Mouse (Mus musculus) yolk sac, embryonic 10.5 days (tissue): ENCODE data around the gene Haspin.

Experiments
- DNase-seq: peaks from one replicate; pipeline ENCODE4 v3.0.0-alpha.2; 2017; ENCODE audit warnings: low spot score

Gene Haspin

GRCm38 (mm10) chr11:73137591-73138501 lies at the start of gene Haspin:
Gene Haspin (minus strand): TSS chr11:73138294.
- peak; percentile 89 for DNase-seq

- no peak for DNase-seq
Observed at GRCm38 (mm10) chr11:73187231-73187630, 49.1 kb upstream of the Haspin start.

DNA sequence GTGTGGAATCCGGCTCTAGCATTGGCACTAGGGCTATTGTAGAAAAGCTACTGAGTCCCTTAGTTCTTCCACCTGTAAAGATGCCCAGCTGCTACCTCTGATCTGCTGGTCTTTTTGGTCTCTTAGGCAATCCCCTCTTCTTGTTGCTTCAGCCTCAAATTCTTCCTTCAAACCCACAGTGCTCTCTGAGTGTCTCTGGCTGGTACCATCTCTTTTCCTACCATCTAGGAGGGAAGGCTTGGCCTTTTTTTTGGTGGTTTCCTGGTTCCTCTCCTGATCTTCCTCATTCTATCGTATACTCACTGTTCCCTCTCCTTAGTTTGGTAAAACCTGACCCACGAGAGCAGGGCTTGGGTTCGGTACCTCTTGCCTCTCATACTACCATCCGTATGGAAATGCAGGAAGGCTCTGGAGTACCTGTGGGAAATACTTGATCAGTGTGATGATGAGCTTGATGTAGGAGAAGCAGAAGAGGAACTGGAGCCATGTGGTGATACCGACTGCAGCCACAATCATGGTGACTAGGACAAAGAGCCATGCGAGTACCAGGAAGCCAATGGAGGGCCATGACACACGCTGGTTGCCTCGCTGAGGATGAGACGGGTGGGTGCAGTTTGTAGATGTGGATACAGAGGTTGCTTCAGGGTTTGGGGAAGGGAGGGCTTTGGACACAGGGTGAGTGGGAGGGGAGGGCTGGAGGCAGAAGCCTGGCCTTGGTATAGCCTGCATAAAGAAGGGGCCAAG lies 48.0 kb upstream of the Haspin start:
- no peak for DNase-seq

DNA sequence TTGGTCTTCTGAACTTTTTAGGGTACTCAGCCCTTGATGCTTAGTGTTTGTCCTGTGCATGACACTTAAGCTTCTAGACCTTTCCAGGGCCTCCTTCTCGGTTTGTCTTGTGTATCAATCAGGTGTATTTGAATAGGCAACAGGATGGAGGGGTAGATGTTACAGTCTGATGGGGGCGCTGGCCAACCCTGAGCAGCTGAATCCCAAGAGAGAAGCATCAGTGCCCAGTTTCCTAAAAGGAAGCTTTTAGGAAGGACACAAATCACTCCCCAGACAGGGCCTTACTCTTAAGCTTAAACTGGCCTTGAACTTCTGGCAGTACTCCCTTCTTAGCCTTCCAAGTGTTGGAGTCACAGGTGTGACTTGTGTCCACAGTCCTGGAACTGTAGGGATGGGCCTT lies 39.8 kb upstream of the Haspin start:
- DNase-seq = no peak

DNA sequence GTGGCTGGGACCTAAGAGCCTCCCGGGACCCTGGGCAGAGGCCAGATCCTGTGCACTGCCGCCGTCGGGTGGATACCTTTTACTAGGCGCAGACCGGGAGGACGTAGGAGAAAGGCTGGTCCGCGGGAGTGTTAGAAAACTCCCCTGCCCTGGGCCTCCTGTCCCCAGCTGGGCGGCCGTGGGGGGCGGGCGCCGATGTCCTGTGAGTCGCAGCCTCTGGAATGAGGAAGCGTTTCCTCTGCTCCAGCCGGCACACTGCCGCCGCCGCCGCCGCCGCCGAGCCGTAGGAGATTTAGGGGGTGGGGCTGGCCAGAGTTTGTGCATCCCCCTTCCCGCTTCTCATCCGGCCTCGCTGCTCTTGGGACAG lies 39.4 kb upstream of the Haspin start:
- peak; percentile 86 for DNase-seq

- peak; percentile 96 for DNase-seq
Observed at GRCm38 (mm10) chr11:73176608-73177508, 38.8 kb upstream of the Haspin start, which contains the start of the genes Emc6 and Tax1bp3. Gene Emc6 (minus strand): TSS chr11:73177037. Gene Tax1bp3 (plus strand): TSS chr11:73177083.

- DNase-seq = no peak
Observed at GRCm38 (mm10) chr11:73176186-73176585, 38.1 kb upstream of the Haspin start.

GRCm38 (mm10) chr11:73175612-73176011 lies 37.5 kb upstream of the Haspin start:
- DNase-seq = peak; percentile 88

- no peak for DNase-seq
Observed at GRCm38 (mm10) chr11:73172186-73172585, 34.1 kb upstream of the Haspin start.

GRCm38 (mm10) chr11:73169231-73169630 lies 31.1 kb upstream of the Haspin start:
- DNase-seq = peak; percentile 38

GRCm38 (mm10) chr11:73168576-73168975 lies 30.5 kb upstream of the Haspin start:
- DNase-seq = no peak

DNA sequence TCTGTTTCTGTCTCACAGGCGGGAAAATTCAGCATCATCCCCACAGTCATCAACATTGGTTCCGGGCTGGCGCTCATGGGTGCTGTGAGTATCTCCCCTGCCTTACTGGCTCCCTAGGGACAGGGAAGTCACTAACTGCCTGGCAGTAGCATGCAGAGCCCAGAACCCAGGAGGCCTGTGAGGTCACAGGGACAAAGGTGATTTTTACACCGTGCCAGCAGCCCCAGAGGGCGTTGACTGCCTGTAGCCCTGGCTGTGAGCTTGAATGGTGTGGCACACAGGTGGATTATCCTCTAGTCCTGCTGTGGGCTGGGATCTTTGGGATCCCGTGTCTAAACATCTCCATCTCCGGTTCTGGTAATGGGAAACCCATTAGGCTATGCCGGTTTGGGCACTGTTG lies 30.0 kb upstream of the Haspin start:
- DNase-seq = no peak

DNA sequence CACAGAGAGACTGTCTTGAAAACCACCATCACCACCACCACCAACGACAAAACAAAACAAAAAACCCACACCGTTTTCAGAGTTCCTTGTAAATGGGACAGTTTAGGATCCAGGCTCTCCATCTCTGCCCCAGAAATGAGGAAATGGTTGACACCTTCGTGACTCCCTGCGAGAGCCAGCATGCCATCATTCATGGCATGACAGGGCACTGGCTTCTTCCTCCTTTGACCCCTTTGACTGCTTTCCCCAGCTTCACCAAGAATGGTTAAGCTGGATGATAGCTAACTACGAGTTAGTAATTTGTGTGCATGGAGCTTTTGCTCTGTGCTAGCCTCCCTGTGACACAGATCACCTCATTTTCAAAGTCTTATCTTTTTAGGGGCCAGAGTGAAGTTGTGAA lies 24.2 kb upstream of the Haspin start:
- no peak for DNase-seq

DNA sequence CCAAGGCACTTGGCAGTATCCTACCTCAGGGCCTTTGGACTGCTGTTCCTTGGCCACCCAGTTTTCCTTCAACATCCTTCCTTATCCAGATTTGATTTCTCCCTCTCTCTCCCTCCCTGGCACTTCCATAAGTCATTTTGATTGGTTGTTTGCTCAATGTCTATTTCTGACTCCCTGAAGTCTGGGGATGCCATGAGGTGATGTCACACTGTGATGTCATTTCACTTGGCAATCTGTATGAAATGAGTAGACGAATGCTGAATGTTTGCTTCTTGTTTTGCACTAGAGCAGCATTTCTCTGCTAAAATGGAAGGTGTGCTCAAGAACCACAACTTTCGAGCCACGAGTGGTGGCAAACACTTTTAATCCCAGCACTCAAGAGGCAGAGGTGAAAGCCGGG lies 23.5 kb upstream of the Haspin start:
- DNase-seq = no peak

DNA sequence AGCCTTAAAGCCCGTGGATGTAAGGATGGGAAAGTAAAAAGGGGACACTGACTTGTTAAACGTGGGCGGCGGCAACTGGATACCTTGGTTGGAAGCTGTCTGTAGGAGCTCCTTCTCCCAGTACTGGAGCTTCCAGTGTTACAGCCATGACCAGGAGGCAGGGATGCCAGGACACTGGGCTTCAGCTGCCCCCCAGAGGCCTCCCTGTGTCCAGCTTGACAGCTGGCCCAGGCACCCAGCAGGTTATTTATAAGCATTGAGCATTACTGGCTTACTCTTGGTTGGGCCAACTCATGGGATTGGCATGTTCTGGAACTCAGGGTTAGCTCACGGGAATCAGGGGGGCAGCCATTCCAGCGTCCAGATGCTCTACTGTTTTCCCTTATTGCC lies 22.7 kb upstream of the Haspin start:
- DNase-seq = no peak

DNA sequence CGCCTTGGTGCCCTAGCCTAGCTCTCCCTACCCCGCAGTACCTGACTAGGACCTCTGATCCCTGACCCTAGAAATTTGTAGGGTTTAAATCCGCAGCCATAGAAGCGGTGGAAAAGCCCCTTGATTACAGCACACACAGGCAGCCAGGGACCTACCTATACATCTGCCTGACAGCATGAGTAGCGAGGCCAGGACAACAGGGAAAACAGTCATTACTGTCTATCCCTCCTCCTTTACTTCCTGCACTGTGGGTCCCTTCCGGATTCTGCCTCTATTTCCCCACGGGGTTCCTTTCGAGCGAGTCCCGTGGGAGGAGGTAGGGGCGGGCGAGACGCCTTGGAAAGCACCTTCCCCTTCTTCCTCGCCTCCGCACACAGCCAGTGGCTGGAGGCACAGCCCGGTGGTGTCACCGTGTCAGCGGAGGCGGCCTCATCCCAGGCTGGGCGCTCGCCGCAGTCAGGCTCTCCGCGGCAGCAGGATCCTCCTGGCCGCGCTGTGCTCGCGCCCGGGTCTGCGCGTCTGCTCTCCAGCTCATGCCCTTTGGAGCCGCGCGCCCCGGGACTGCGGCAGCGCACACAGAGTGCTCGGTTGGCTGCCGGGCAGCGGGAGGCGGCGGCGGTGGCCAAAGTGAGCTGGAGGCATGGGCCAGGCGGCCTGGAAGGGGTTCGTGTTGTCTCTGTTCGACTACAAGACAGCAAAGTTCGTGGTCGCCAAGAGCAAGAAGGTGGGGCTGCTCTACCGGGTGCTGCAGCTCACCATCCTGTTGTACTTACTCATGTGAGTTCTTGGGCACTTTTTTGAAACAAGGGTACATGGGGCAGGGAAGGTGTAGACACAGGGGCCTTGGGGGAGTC lies 22.1 kb upstream of the Haspin start, which contains the start of gene P2rx5:
TSS of gene P2rx5 (plus strand) at position 465 of the 854 bp plus-strand sequence.
- peak; percentile 45 for DNase-seq

- DNase-seq = no peak
Observed at GRCm38 (mm10) chr11:73155071-73155470, 17.0 kb upstream of the Haspin start.

DNA sequence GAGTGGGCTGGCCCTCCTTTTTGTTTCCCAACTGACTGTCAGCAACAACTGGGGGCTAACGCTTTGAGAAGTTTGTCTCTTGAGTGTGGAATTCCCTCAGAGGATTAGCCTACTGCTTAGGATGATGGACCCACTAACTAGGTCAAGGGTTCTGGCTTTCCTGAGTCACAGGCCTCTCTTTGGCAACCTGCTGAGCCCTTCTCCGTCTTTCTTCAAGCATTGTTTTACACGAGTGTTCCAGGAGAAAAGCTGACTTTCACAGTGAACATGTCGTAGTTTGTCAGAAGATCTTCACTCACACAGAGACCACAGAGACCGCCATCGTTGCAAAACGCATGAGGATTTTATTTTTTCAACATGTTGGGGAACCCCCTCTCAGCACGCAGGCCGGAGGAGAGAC lies 10.1 kb upstream of the Haspin start:
- no peak for DNase-seq

GRCm38 (mm10) chr11:73146975-73147365 lies 8.9 kb upstream of the Haspin start:
- no peak for DNase-seq

GRCm38 (mm10) chr11:73146026-73146974 lies 8.2 kb upstream of the Haspin start:
- DNase-seq = no peak
